Mouse (Mus musculus) embryonic facial prominence, embryonic 14.5 days (tissue): Measurements from ENCODE around the gene Rab30. TPM values are rescaled to one million over a fixed set of nuclear protein-coding genes. Genes with fewer than 3 reads are reported as not detected.

ENCODE experiments used
- ATAC-seq: fragments of 200-750 bp; cut with Nextera tagmentation; 2 replicates; pipeline ENCODE4 v1.8.0; 2017; ENCODE audit warnings: low read depth, moderate number of reproducible peaks, moderate TSS enrichment
- DNase-seq: peaks from one replicate; pipeline ENCODE4 v3.0.0-alpha.2; 2015; ENCODE audit warnings: low spot score
- H3K27ac ChIP-seq: fragments of 300-500 bp; sonication (generic); replicated peaks from 2 replicates; pipeline ENCODE4 v1.5.1; 2014; ENCODE audit warnings: low read depth, mild to moderate bottlenecking, low read length, moderate library complexity
- H3K27me3 ChIP-seq: fragments of 300-500 bp; sonication (generic); replicated peaks from 2 replicates; pipeline ENCODE4 v1.6.1; 2014; ENCODE audit warnings: low read length; ENCODE audit not compliant: control insufficient read depth, insufficient read depth
- H3K36me3 ChIP-seq: fragments of 300-500 bp; sonication (generic); 2 replicates; pipeline ENCODE4 v1.6.1; 2014; ENCODE audit warnings: low read length, mixed read lengths; ENCODE audit not compliant: control insufficient read depth, insufficient read depth
- H3K4me1 ChIP-seq: fragments of 300-500 bp; sonication (generic); 2 replicates; pipeline ENCODE4 v1.6.1; 2014; ENCODE audit warnings: antibody characterized with exemption, low read length; ENCODE audit not compliant: control insufficient read depth, insufficient read depth
- H3K4me2 ChIP-seq: fragments of 300-500 bp; sonication (generic); 2 replicates; pipeline ENCODE4 v1.6.1; 2014; ENCODE audit warnings: low read depth, mild to moderate bottlenecking, low read length, moderate library complexity, mixed read lengths
- H3K4me3 ChIP-seq: fragments of 300-500 bp; sonication (generic); 2 replicates; pipeline ENCODE4 v1.5.1; 2014; ENCODE audit warnings: low read depth, mild to moderate bottlenecking, low read length
- H3K9ac ChIP-seq: fragments of 300-500 bp; sonication (generic); 2 replicates; pipeline ENCODE4 v1.6.1; 2014; ENCODE audit warnings: low read depth, mild to moderate bottlenecking, low read length, moderate library complexity, mixed read lengths
- H3K9me3 ChIP-seq: fragments of 300-500 bp; sonication (generic); 2 replicates; pipeline ENCODE4 v1.6.1; 2016; ENCODE audit warnings: low read length; ENCODE audit not compliant: control insufficient read depth
- WGBS: fragments of 180-500 bp; shearing (Covaris S2); extraction: QIAGEN DNeasy Blood & Tissue Kit; methylation state at CpG from one replicate; pipeline ENCODE4 v1.1.7; 2014; 5-methylcytosine and 5-hydroxymethylcytosine counted together
- polyA plus RNA-seq: library from polyadenylated mRNA; unstranded; fragments of >200 nt; fragmentation: Nextera tagmentation; extraction: Ambion mirVana; gene quantifications from 2 replicates; pipeline ENCODE4 v1.2.1, GENCODE M21; 2014

Gene Rab30
- polyA plus RNA-seq, 1 experiment from 2014 or later: 21.3 TPM

- peak overlapping the region; percentile 59 for H3K4me2 ChIP-seq
- H3K36me3 ChIP-seq: no peaks in the 10 kb centered on the region
- H3K9ac ChIP-seq: peak overlapping the region; percentile 51
- no peaks in the 10 kb centered on the region for H3K27me3 ChIP-seq
- H3K27ac ChIP-seq: peak overlapping the region; percentile 97
- ATAC-seq: peak; percentile 41
- no peaks in the 10 kb centered on the region for H3K9me3 ChIP-seq
- peaks cover 33% of the 10 kb centered on the region for H3K4me1 ChIP-seq
- peak; percentile 74 for DNase-seq
- peak overlapping the region; percentile 38 for H3K4me3 ChIP-seq
- WGBS: 24% methylated on average over 4 of the region's 4 CpGs
Measured at GRCm38 (mm10) chr7:92776647-92777046, 35.2 kb downstream of the Rab30 start.

- Histone ChIP-seq H3K4me3 (peak overlapping the region; percentile 38), H3K27me3 (no peaks in the 10 kb centered on the region), H3K4me1 (peaks cover 33% of the 10 kb centered on the region), H3K36me3 (no peaks in the 10 kb centered on the region), H3K9ac (peak overlapping the region; percentile 51), H3K27ac (peak overlapping the region; percentile 97), H3K4me2 (peak overlapping the region; percentile 59), H3K9me3 (no peaks in the 10 kb centered on the region)
- peak; percentile 89 for ATAC-seq
- peak; percentile 93 for DNase-seq
- 13% methylated on average over 17 of the region's 17 CpGs for WGBS
Measured at GRCm38 (mm10) chr7:92777108-92777973, 35.9 kb downstream of the Rab30 start.

GRCm38 (mm10) chr7:92779058-92779457 lies 37.7 kb downstream of the Rab30 start:
- ATAC-seq (no peak), DNase-seq (no peak)
- Histone ChIP-seq H3K4me1 (peaks cover 33% of the 10 kb centered on the region), H3K9ac (no peak overlapping the region), H3K9me3 (no peaks in the 10 kb centered on the region), H3K36me3 (no peaks in the 10 kb centered on the region), H3K27ac (no peak overlapping the region), H3K27me3 (no peaks in the 10 kb centered on the region), H3K4me2 (no peak overlapping the region), H3K4me3 (no peak overlapping the region)
- 71% methylated on average over 2 of the region's 2 CpGs for WGBS

GRCm38 (mm10) chr7:92781361-92781760 lies 40.0 kb downstream of the Rab30 start:
- no peak overlapping the region for H3K4me3 ChIP-seq
- no peak overlapping the region for H3K27ac ChIP-seq
- H3K4me2 ChIP-seq: no peak overlapping the region
- peaks cover 23% of the 10 kb centered on the region for H3K4me1 ChIP-seq
- no peaks in the 10 kb centered on the region for H3K9me3 ChIP-seq
- H3K9ac ChIP-seq: no peak overlapping the region
- no peaks in the 10 kb centered on the region for H3K27me3 ChIP-seq
- DNase-seq: no peak
- H3K36me3 ChIP-seq: no peaks in the 10 kb centered on the region
- no peak for ATAC-seq
- WGBS: 82% methylated on average over 1 of the region's 1 CpGs

- peaks cover 17% of the 10 kb centered on the region for H3K4me1 ChIP-seq
- no peak overlapping the region for H3K4me3 ChIP-seq
- H3K36me3 ChIP-seq: no peaks in the 10 kb centered on the region
- no peak overlapping the region for H3K4me2 ChIP-seq
- no peak overlapping the region for H3K9ac ChIP-seq
- WGBS: 69% methylated on average over 3 of the region's 3 CpGs
- ATAC-seq: no peak
- no peak overlapping the region for H3K27ac ChIP-seq
- H3K27me3 ChIP-seq: no peaks in the 10 kb centered on the region
- no peak for DNase-seq
- no peaks in the 10 kb centered on the region for H3K9me3 ChIP-seq
Measured at GRCm38 (mm10) chr7:92781948-92782347, 40.5 kb downstream of the Rab30 start.

GRCm38 (mm10) chr7:92782511-92782910 lies 41.1 kb downstream of the Rab30 start:
- no peak overlapping the region for H3K4me2 ChIP-seq
- peak overlapping the region; percentile 24 for H3K27ac ChIP-seq
- H3K9ac ChIP-seq: no peak overlapping the region; the same call in 1 of the 2 replicates
- peaks cover 13% of the 10 kb centered on the region; the same call in 1 of the 2 replicates for H3K4me1 ChIP-seq
- no peak for DNase-seq
- 53% methylated on average over 9 of the region's 9 CpGs for WGBS
- no peak for ATAC-seq
- H3K9me3 ChIP-seq: no peaks in the 10 kb centered on the region
- no peaks in the 10 kb centered on the region for H3K36me3 ChIP-seq
- no peak overlapping the region for H3K4me3 ChIP-seq
- no peaks in the 10 kb centered on the region for H3K27me3 ChIP-seq

GRCm38 (mm10) chr7:92783166-92783806 lies 41.9 kb downstream of the Rab30 start:
- 63% methylated on average over 12 of the region's 12 CpGs for WGBS
- DNase-seq (no peak), ATAC-seq (no peak)
- H3K36me3 ChIP-seq: no peaks in the 10 kb centered on the region
- H3K27me3 ChIP-seq: no peaks in the 10 kb centered on the region
- 0 out of 2 replicates have a peak overlapping the region, but pooled peaks have one; percentile 14 for H3K9ac ChIP-seq
- H3K4me1 ChIP-seq: peaks cover 5% of the 10 kb centered on the region; the same call in 1 of the 2 replicates
- H3K4me2 ChIP-seq: no peak overlapping the region
- no peaks in the 10 kb centered on the region for H3K9me3 ChIP-seq
- H3K27ac ChIP-seq: peak overlapping the region; percentile 24
- no peak overlapping the region for H3K4me3 ChIP-seq

- H3K4me3 ChIP-seq: no peak overlapping the region
- no peak overlapping the region for H3K27ac ChIP-seq
- no peak for ATAC-seq
- H3K36me3 ChIP-seq: no peaks in the 10 kb centered on the region
- H3K27me3 ChIP-seq: no peaks in the 10 kb centered on the region
- WGBS: 70% methylated on average over 11 of the region's 11 CpGs
- no peaks in the 10 kb centered on the region for H3K9me3 ChIP-seq
- DNase-seq: no peak
- H3K9ac ChIP-seq: no peak overlapping the region
- H3K4me1 ChIP-seq: no peaks in the 10 kb centered on the region
- H3K4me2 ChIP-seq: no peak overlapping the region
Measured at GRCm38 (mm10) chr7:92783914-92784313, 42.5 kb downstream of the Rab30 start.
